Mouse (Mus musculus) cerebellum, adult 8-10 months (tissue): ENCODE measurements around the gene Fcrlb.

Experiments used
- DNase-seq: peaks from one replicate; pipeline ENCODE4 v3.0.0; 2022

The Fcrlb gene

GRCm38 (mm10) chr1:170907456-170908191, 5.1 kb downstream of the Fcrlb start:
- DNase-seq = peak; percentile 55

- peak; percentile 40 for DNase-seq
Observed at GRCm38 (mm10) chr1:170907111-170907455, 5.7 kb downstream of the Fcrlb start.

GRCm38 (mm10) chr1:170903485-170903884, 9.3 kb downstream of the Fcrlb start:
- DNase-seq = no peak

GRCm38 (mm10) chr1:170901536-170902238, 11.1 kb downstream of the Fcrlb start:
- DNase-seq = peak; percentile 83

- peak; percentile 47 for DNase-seq
Observed at GRCm38 (mm10) chr1:170900799-170901467, 11.8 kb downstream of the Fcrlb start.

GRCm38 (mm10) chr1:170898413-170899075, 14.2 kb downstream of the Fcrlb start:
- no peak for DNase-seq

- DNase-seq = no peak
Observed at GRCm38 (mm10) chr1:170896651-170897281, 16.0 kb downstream of the Fcrlb start.

GRCm38 (mm10) chr1:170894603-170895602, 17.8 kb downstream of the Fcrlb start:
- DNase-seq = no peak

- DNase-seq = no peak
Observed at GRCm38 (mm10) chr1:170892279-170892678, 20.5 kb downstream of the Fcrlb start.

GRCm38 (mm10) chr1:170891646-170892045, 21.1 kb downstream of the Fcrlb start:
- no peak for DNase-seq

GRCm38 (mm10) chr1:170889310-170889709, 23.4 kb downstream of the Fcrlb start:
- no peak for DNase-seq

- no peak for DNase-seq
Observed at GRCm38 (mm10) chr1:170886044-170886458, 26.7 kb downstream of the Fcrlb start.

GRCm38 (mm10) chr1:170884978-170885561, 27.7 kb downstream of the Fcrlb start, which contains the start of the genes Gm26620 and Dusp12:
Gene Gm26620, plus strand, starts transcription at chr1:170885065.
Gene Dusp12, minus strand, starts transcription at chr1:170885540.
- peak; percentile 83 for DNase-seq

GRCm38 (mm10) chr1:170884390-170884789, 28.4 kb downstream of the Fcrlb start:
- DNase-seq = no peak

GRCm38 (mm10) chr1:170882915-170883485, 29.7 kb downstream of the Fcrlb start:
- DNase-seq = no peak

- no peak for DNase-seq
Observed at GRCm38 (mm10) chr1:170876906-170877305, 35.8 kb downstream of the Fcrlb start.

- DNase-seq = no peak
Observed at GRCm38 (mm10) chr1:170875676-170876075, 37.1 kb downstream of the Fcrlb start.

- no peak for DNase-seq
Observed at GRCm38 (mm10) chr1:170871961-170872360, 40.8 kb downstream of the Fcrlb start.

GRCm38 (mm10) chr1:170871402-170871801, 41.3 kb downstream of the Fcrlb start:
- no peak for DNase-seq

- no peak for DNase-seq
Observed at GRCm38 (mm10) chr1:170868905-170869283, 43.8 kb downstream of the Fcrlb start.
